Mouse (Mus musculus) heart, embryonic 11.5 days (tissue): ENCODE measurements around the gene Lbx1. TPM values are rescaled to one million over a fixed set of nuclear protein-coding genes. Genes with fewer than 3 reads are reported as not detected.

Source experiments
- ATAC-seq: fragments of 200-750 bp; cut with Nextera tagmentation; replicated peaks from 2 replicates; pipeline ENCODE4 v1.8.0; 2017; ENCODE audit warnings: moderate library complexity; ENCODE audit not compliant: insufficient number of reproducible peaks, low FRiP score, low TSS enrichment
- H3K27ac ChIP-seq: fragments of 300-500 bp; sonication (generic); 2 replicates; pipeline ENCODE4 v1.5.1; 2014; ENCODE audit warnings: mild to moderate bottlenecking, low read depth, low read length
- H3K27me3 ChIP-seq: fragments of 300-500 bp; sonication (generic); 2 replicates; pipeline ENCODE4 v1.6.1; 2014; ENCODE audit warnings: mild to moderate bottlenecking, low read length, mixed read lengths; ENCODE audit not compliant: control insufficient read depth, insufficient read depth
- H3K36me3 ChIP-seq: fragments of 300-500 bp; sonication (generic); 2 replicates; pipeline ENCODE4 v1.6.1; 2014; ENCODE audit warnings: mild to moderate bottlenecking, low read length, moderate library complexity, mixed read lengths; ENCODE audit not compliant: control insufficient read depth, insufficient read depth
- H3K4me1 ChIP-seq: fragments of 300-500 bp; sonication (generic); 2 replicates; pipeline ENCODE4 v1.6.1; 2014; ENCODE audit warnings: low read length; ENCODE audit not compliant: control insufficient read depth, insufficient read depth
- H3K4me2 ChIP-seq: fragments of 300-500 bp; sonication (generic); 2 replicates; pipeline ENCODE4 v1.6.1; 2014; ENCODE audit warnings: mild to moderate bottlenecking, moderate library complexity
- H3K4me3 ChIP-seq: fragments of 300-500 bp; sonication (generic); 2 replicates; pipeline ENCODE4 v1.5.1; 2014; ENCODE audit warnings: low read depth, low read length
- H3K9ac ChIP-seq: fragments of 300-500 bp; sonication (generic); 2 replicates; pipeline ENCODE4 v1.6.1; 2014; ENCODE audit warnings: mild to moderate bottlenecking, low read depth, low read length, moderate library complexity
- H3K9me3 ChIP-seq: fragments of 300-500 bp; sonication (generic); replicated peaks from 2 replicates; pipeline ENCODE4 v1.6.1; 2016; ENCODE audit warnings: low read length; ENCODE audit not compliant: control insufficient read depth
- WGBS: fragments of 180-500 bp; shearing (Covaris S2); extraction: QIAGEN DNeasy Blood & Tissue Kit; methylation state at CpG from one replicate; pipeline ENCODE4 v1.1.7; 2014; ENCODE audit not compliant: insufficient replicate concordance; 5-methylcytosine and 5-hydroxymethylcytosine counted together
- polyA plus RNA-seq: library from polyadenylated mRNA; unstranded; fragments of >200 nt; fragmentation: Nextera tagmentation; extraction: Ambion mirVana; gene quantifications from 2 replicates; pipeline ENCODE4 v1.2.1, GENCODE M21; 2014

The Lbx1 gene
- polyA plus RNA-seq, 1 experiment from 2014 or later: 0.16 TPM

GRCm38 (mm10) chr19:45215431-45215830 lies 20.2 kb downstream of the Lbx1 start:
- WGBS: 75% methylated on average over 4 of the region's 4 CpGs
- no peak overlapping the region for H3K4me3 ChIP-seq
- no peaks in the 10 kb centered on the region for H3K9me3 ChIP-seq
- H3K4me1 ChIP-seq: no peaks in the 10 kb centered on the region
- ATAC-seq: no peak
- peaks cover 17% of the 10 kb centered on the region for H3K27me3 ChIP-seq
- no peak overlapping the region for H3K27ac ChIP-seq
- H3K4me2 ChIP-seq: no peak overlapping the region
- H3K36me3 ChIP-seq: no peaks in the 10 kb centered on the region
- H3K9ac ChIP-seq: no peak overlapping the region

GRCm38 (mm10) chr19:45209776-45210422 lies 25.7 kb downstream of the Lbx1 start:
- Histone ChIP-seq H3K4me3 (no peak overlapping the region), H3K4me1 (peaks cover 6% of the 10 kb centered on the region; the same call in 1 of the 2 replicates), H3K36me3 (no peaks in the 10 kb centered on the region), H3K9ac (no peak overlapping the region), H3K27me3 (peaks cover 6% of the 10 kb centered on the region; the same call in 1 of the 2 replicates), H3K27ac (no peak overlapping the region), H3K9me3 (no peaks in the 10 kb centered on the region), H3K4me2 (no peak overlapping the region)
- 66% methylated on average over 14 of the region's 14 CpGs for WGBS
- ATAC-seq: no peak

- H3K27me3 ChIP-seq: peaks cover 6% of the 10 kb centered on the region; the same call in 1 of the 2 replicates
- no peaks in the 10 kb centered on the region for H3K9me3 ChIP-seq
- H3K27ac ChIP-seq: no peak overlapping the region
- no peaks in the 10 kb centered on the region for H3K36me3 ChIP-seq
- no peak for ATAC-seq
- peaks cover 6% of the 10 kb centered on the region; the same call in 1 of the 2 replicates for H3K4me1 ChIP-seq
- H3K9ac ChIP-seq: no peak overlapping the region
- no peak overlapping the region for H3K4me2 ChIP-seq
- H3K4me3 ChIP-seq: no peak overlapping the region
- 67% methylated on average over 1 of the region's 1 CpGs for WGBS
Measured at GRCm38 (mm10) chr19:45209191-45209590, 26.4 kb downstream of the Lbx1 start.

- Histone ChIP-seq H3K27ac (no peak overlapping the region), H3K36me3 (no peaks in the 10 kb centered on the region), H3K27me3 (peaks cover 6% of the 10 kb centered on the region; the same call in 1 of the 2 replicates), H3K4me2 (peak overlapping the region; percentile 58), H3K9ac (0 out of 2 replicates have a peak overlapping the region, but pooled peaks have one; percentile 39), H3K4me3 (peak overlapping the region; percentile 16), H3K9me3 (no peaks in the 10 kb centered on the region), H3K4me1 (peaks cover 6% of the 10 kb centered on the region; the same call in 1 of the 2 replicates)
- no peak for ATAC-seq
- WGBS: 9% methylated on average over 22 of the region's 22 CpGs
Measured at GRCm38 (mm10) chr19:45208438-45209060, 27.1 kb downstream of the Lbx1 start.

GRCm38 (mm10) chr19:45207662-45208437 lies 27.8 kb downstream of the Lbx1 start:
- H3K4me2 ChIP-seq: peak overlapping the region; percentile 58
- H3K27me3 ChIP-seq: peaks cover 6% of the 10 kb centered on the region; the same call in 1 of the 2 replicates
- H3K4me3 ChIP-seq: peak overlapping the region; percentile 16
- H3K4me1 ChIP-seq: peaks cover 6% of the 10 kb centered on the region; the same call in 1 of the 2 replicates
- no peaks in the 10 kb centered on the region for H3K9me3 ChIP-seq
- H3K9ac ChIP-seq: no peak overlapping the region
- ATAC-seq: peak; percentile 69; the same call in 1 of the 2 replicates
- H3K36me3 ChIP-seq: no peaks in the 10 kb centered on the region
- H3K27ac ChIP-seq: peak overlapping the region; percentile 62
- 23% methylated on average over 19 of the region's 19 CpGs for WGBS

- H3K27ac ChIP-seq: peak overlapping the region; percentile 29; the same call in 1 of the 2 replicates
Measured at GRCm38 (mm10) chr19:45207153-45207552, 28.5 kb downstream of the Lbx1 start.

GRCm38 (mm10) chr19:45205311-45206105 lies 30.1 kb downstream of the Lbx1 start:
- Histone ChIP-seq H3K36me3 (no peaks in the 10 kb centered on the region), H3K27ac (no peak overlapping the region), H3K9me3 (no peaks in the 10 kb centered on the region), H3K4me2 (no peak overlapping the region), H3K4me1 (peaks cover 6% of the 10 kb centered on the region; the same call in 1 of the 2 replicates), H3K27me3 (peaks cover 6% of the 10 kb centered on the region; the same call in 1 of the 2 replicates), H3K9ac (no peak overlapping the region), H3K4me3 (no peak overlapping the region)
- ATAC-seq: no peak
- 81% methylated on average over 3 of the region's 3 CpGs for WGBS

More at GRCm38 (mm10) chr19:45207153-45207552, 28.5 kb downstream of the Lbx1 start:
- Histone ChIP-seq H3K4me1 (peaks cover 6% of the 10 kb centered on the region; the same call in 1 of the 2 replicates), H3K9ac (no peak overlapping the region), H3K27me3 (peaks cover 6% of the 10 kb centered on the region; the same call in 1 of the 2 replicates), H3K9me3 (no peaks in the 10 kb centered on the region), H3K4me2 (no peak overlapping the region), H3K4me3 (no peak overlapping the region), H3K36me3 (no peaks in the 10 kb centered on the region)
- whole genome bisulfite sequencing: 90% methylated on average over 15 of the region's 15 CpGs
- ATAC-seq: no peak

GRCm38 (mm10) chr19:45196967-45197366 lies 38.6 kb downstream of the Lbx1 start:
- Histone ChIP-seq H3K36me3 (no peaks in the 10 kb centered on the region), H3K27me3 (no peaks in the 10 kb centered on the region), H3K4me1 (no peaks in the 10 kb centered on the region), H3K27ac (no peak overlapping the region), H3K9me3 (no peaks in the 10 kb centered on the region; the same call in 1 of the 2 replicates), H3K9ac (no peak overlapping the region), H3K4me3 (no peak overlapping the region), H3K4me2 (no peak overlapping the region)
- 82% methylated on average over 8 of the region's 8 CpGs for WGBS
- no peak for ATAC-seq
